Mouse (Mus musculus) adrenal gland, adult 10 weeks (tissue): ENCODE results near the gene Tpmt. TPM values are rescaled to one million over a fixed set of nuclear protein-coding genes. Genes with fewer than 3 reads are reported as not detected.

Source experiments
- polyA plus RNA-seq: library from polyadenylated mRNA; stranded (reverse); fragments of 350-450 nt; fragmentation: Illumina TruSeq; extraction: RNeasy Lipid Tissue Mini Kit (QIAGEN cat#74804); gene quantifications from one replicate; pipeline ENCODE4 v1.2.3, GENCODE M21; 2014; ENCODE audit warnings: low read depth, low replicate concordance

Gene Tpmt
- 11.0 TPM for polyA plus RNA-seq

GRCm38 (mm10) chr13:47044617-47044947 is at the start of gene Tpmt:
Gene Tpmt (minus strand): TSS chr13:47044737.

GRCm38 (mm10) chr13:47043030-47043680 is 1.4 kb downstream of the Tpmt start, which contains the start of gene Kdm1b:
Gene Kdm1b (plus strand): TSS chr13:47043499.

GRCm38 (mm10) chr13:47014334-47015194 is 30.0 kb downstream of the Tpmt start, which contains the start of gene Nhlrc1:
Gene Nhlrc1 (minus strand): TSS chr13:47014850.

Other genes with a start within 250 kb of the Tpmt start
- 15.4 TPM for gene Kif13a, start 114.9 kb downstream of the Tpmt start, polyA plus RNA-seq
- 9.7 TPM for gene Nhlrc1, start 29.9 kb downstream of the Tpmt start, polyA plus RNA-seq
- gene Kdm1b, start 1.2 kb downstream of the Tpmt start, polyA plus RNA-seq = 40.5 TPM
- gene Dek, start 61.5 kb upstream of the Tpmt start, polyA plus RNA-seq = 400 TPM
- 4.8 TPM for gene Rnf144b, start 77.9 kb upstream of the Tpmt start, polyA plus RNA-seq